Mouse (Mus musculus) Patski (cell line): Measurements from ENCODE around the gene Vinac1. TPM values are rescaled to one million over a fixed set of nuclear protein-coding genes. Genes with fewer than 3 reads are reported as not detected.

Experiments used
- ATAC-seq: fragments of 100-300 bp; one replicate; pipeline ENCODE4 v1.8.0; 2021
- CTCF ChIA-PET: fragments of 350-600 bp; sonication (Branson Sonifier 250); formaldehyde crosslinking; loops from one replicate; lab custom pipeline; 2022; ENCODE audit warnings: inconsistent platforms; lab: Charles Lee
- POLR2A ChIA-PET: fragments of 350-600 bp; sonication (Branson Sonifier 250); formaldehyde crosslinking; loops from one replicate; lab custom pipeline; 2022; ENCODE audit warnings: antibody characterized with exemption, inconsistent platforms; lab: Charles Lee
- DNase-seq: peaks from one replicate; pipeline ENCODE4 v3.0.0-alpha.2; 2011; ENCODE audit warnings: low read depth, low spot score
- H3K27me3 ChIP-seq: fragments of 371-371 bp; one replicate; pipeline ENCODE4 v1.5.1; 2021
- CTCF ChIP-seq: fragments of 100-300 bp; IDR thresholded peaks from one replicate; pipeline ENCODE4 v1.5.1; 2021
- in situ Hi-C: fragments of 300-500 bp; cut with MboI; formaldehyde crosslinking; loops from 3 replicates; pipeline ENCODE4 v1.11.1; 2018; ENCODE audit warnings: low pct_unique_long_range_greater_than_20kb, mixed read lengths
- polyA plus RNA-seq: library from polyadenylated mRNA; unstranded; gene quantifications from one replicate; pipeline ENCODE4 v1.2.3, GENCODE M21; 2021

Vinac1 gene
- polyA plus RNA-seq, result 0.04 TPM

GRCm38 (mm10) chr2:129047811-129048210 is at the start of gene Vinac1:
TSS of gene Vinac1 (minus strand) at chr2:129048172.
- no peaks in the 10 kb centered on the region for H3K27me3 ChIP-seq
- CTCF ChIA-PET, result no interaction called here
- in situ Hi-C loops, result no loop called here
- POLR2A ChIA-PET, result no interaction called here
- DNase-seq (no peak), ATAC-seq (no peak)
- no peak for TF ChIP-seq CTCF

GRCm38 (mm10) chr2:129093926-129094724 is 46.2 kb upstream of the Vinac1 start:
- POLR2A ChIA-PET, result no interaction called here
- CTCF ChIA-PET, result no interaction called here
- in situ Hi-C loops, result no loop called here
- no peak for TF ChIP-seq CTCF
- DNase-seq (no peak), ATAC-seq (no peak)
- no peaks in the 10 kb centered on the region for H3K27me3 ChIP-seq

GRCm38 (mm10) chr2:129092810-129093209 is 44.8 kb upstream of the Vinac1 start:
- DNase-seq, result no peak
- in situ Hi-C loops, result no loop called here
- ATAC-seq, result no peak
- POLR2A ChIA-PET, result no interaction called here
- TF ChIP-seq CTCF, result no peak
- no peaks in the 10 kb centered on the region for H3K27me3 ChIP-seq
- CTCF ChIA-PET, result no interaction called here

GRCm38 (mm10) chr2:129090370-129090769 is 42.4 kb upstream of the Vinac1 start:
- POLR2A ChIA-PET, result no interaction called here
- no peak for DNase-seq
- no peaks in the 10 kb centered on the region for H3K27me3 ChIP-seq
- in situ Hi-C loops, result no loop called here
- TF ChIP-seq CTCF, result no peak
- CTCF ChIA-PET, result no interaction called here
- ATAC-seq, result no peak

- ATAC-seq (no peak), DNase-seq (no peak)
- CTCF ChIA-PET, result no interaction called here
- H3K27me3 ChIP-seq, result no peaks in the 10 kb centered on the region
- TF ChIP-seq CTCF, result no peak
- POLR2A ChIA-PET, result no interaction called here
- in situ Hi-C loops, result loop anchor here (5.0 to 10.0 kb wide), 2 partner anchors 140 to 233 kb away; no protein-coding TSS in a partner anchor
Measured at GRCm38 (mm10) chr2:129087520-129087919, 39.5 kb upstream of the Vinac1 start.

- DNase-seq (no peak), ATAC-seq (no peak)
- no peaks in the 10 kb centered on the region for H3K27me3 ChIP-seq
- POLR2A ChIA-PET, result no interaction called here
- in situ Hi-C loops, result loop anchor here (5.0 to 10.0 kb wide), 2 partner anchors 138 to 230 kb away; no protein-coding TSS in a partner anchor
- CTCF ChIA-PET, result interaction anchor here (1.1 to 1.5 kb wide), 3 partner anchors 12 to 38 kb away, joined by 3 to 4 read pairs (median 4); no protein-coding TSS in a partner anchor
- peak; percentile 80 for TF ChIP-seq CTCF
Measured at GRCm38 (mm10) chr2:129084959-129085358, 37.0 kb upstream of the Vinac1 start.

GRCm38 (mm10) chr2:129083514-129083913 is 35.5 kb upstream of the Vinac1 start:
- no peaks in the 10 kb centered on the region for H3K27me3 ChIP-seq
- ATAC-seq (no peak), DNase-seq (no peak)
- no peak for TF ChIP-seq CTCF
- in situ Hi-C loops, result loop anchor here (10.0 kb wide), 1 partner anchor 229 kb away; no protein-coding TSS in a partner anchor
- CTCF ChIA-PET, result no interaction called here
- POLR2A ChIA-PET, result no interaction called here

GRCm38 (mm10) chr2:129081097-129081496 is 33.1 kb upstream of the Vinac1 start:
- CTCF ChIA-PET, result no interaction called here
- no peak for TF ChIP-seq CTCF
- ATAC-seq (no peak), DNase-seq (no peak)
- H3K27me3 ChIP-seq, result no peaks in the 10 kb centered on the region
- in situ Hi-C loops, result loop anchor here (10.0 kb wide), 1 partner anchor 226 kb away; no protein-coding TSS in a partner anchor
- POLR2A ChIA-PET, result no interaction called here

- CTCF ChIA-PET, result no interaction called here
- ATAC-seq (no peak), DNase-seq (no peak)
- in situ Hi-C loops, result no loop called here
- POLR2A ChIA-PET, result no interaction called here
- no peak for TF ChIP-seq CTCF
- H3K27me3 ChIP-seq, result no peaks in the 10 kb centered on the region
Measured at GRCm38 (mm10) chr2:129079194-129079593, 31.2 kb upstream of the Vinac1 start.

- CTCF ChIA-PET, result no interaction called here
- in situ Hi-C loops, result no loop called here
- ATAC-seq (no peak), DNase-seq (no peak)
- peak; percentile 51 for TF ChIP-seq CTCF
- H3K27me3 ChIP-seq, result no peaks in the 10 kb centered on the region
- POLR2A ChIA-PET, result no interaction called here
Measured at GRCm38 (mm10) chr2:129078313-129078712, 30.3 kb upstream of the Vinac1 start.

- no peak for ATAC-seq
- TF ChIP-seq CTCF, result no peak
- POLR2A ChIA-PET, result no interaction called here
- no peak for DNase-seq
- CTCF ChIA-PET, result no interaction called here
- in situ Hi-C loops, result no loop called here
- no peaks in the 10 kb centered on the region for H3K27me3 ChIP-seq
Measured at GRCm38 (mm10) chr2:129070296-129070695, 22.3 kb upstream of the Vinac1 start.
